Mouse (Mus musculus): Measurements from ENCODE around the gene Myh6. TPM values are rescaled to one million over a fixed set of nuclear protein-coding genes. Genes with fewer than 3 reads are reported as not detected.
A peak's percentile ranks its signal among the peaks of the same experiment; 100 is the strongest.

Gene Myh6
- polyA plus RNA-seq, 1 experiment from 2014 or later, result 1.8 TPM

GRCm38 (mm10) chr14:54903641-54904040 is 63.1 kb downstream of the Myh6 start:
- H3K9me3 ChIP-seq, result no peaks in the 10 kb centered on the region
- no peak overlapping the region for H3K4me2 ChIP-seq
- no peak for ATAC-seq (ENCODE audit: insufficient number of reproducible peaks, insufficient read depth, low FRiP score, low TSS enrichment, low read depth)
- H3K9ac ChIP-seq (replicated peaks), result no peak overlapping the region
- 88% methylated on average over 4 of the region's 4 CpGs for WGBS
- H3K27ac ChIP-seq, result no peak overlapping the region
- no peaks in the 10 kb centered on the region for H3K27me3 ChIP-seq
- H3K4me1 ChIP-seq (replicated peaks), result peaks cover 4% of the 10 kb centered on the region; the same call in 1 of the 2 replicates
- H3K4me3 ChIP-seq (replicated peaks), result no peak overlapping the region
- H3K36me3 ChIP-seq, result peaks cover 52% of the 10 kb centered on the region

- Histone ChIP-seq H3K27me3 (no peaks in the 10 kb centered on the region), H3K4me2 (no peak overlapping the region), H3K9me3 (no peaks in the 10 kb centered on the region), H3K36me3 (peaks cover 52% of the 10 kb centered on the region), H3K4me1 (replicated peaks) (peaks cover 8% of the 10 kb centered on the region), H3K9ac (replicated peaks) (no peak overlapping the region), H3K27ac (peak overlapping the region; percentile 41; the same call in 1 of the 2 replicates), H3K4me3 (replicated peaks) (no peak overlapping the region)
- under 1% methylated on average over 3 of the region's 3 CpGs for WGBS
- no peak for ATAC-seq (ENCODE audit: insufficient number of reproducible peaks, insufficient read depth, low FRiP score, low TSS enrichment, low read depth)
Measured at GRCm38 (mm10) chr14:54900383-54900782, 66.3 kb downstream of the Myh6 start.

GRCm38 (mm10) chr14:54897445-54897844 is 69.3 kb downstream of the Myh6 start:
- H3K4me3 ChIP-seq (replicated peaks), result no peak overlapping the region
- no peaks in the 10 kb centered on the region for H3K9me3 ChIP-seq
- no peaks in the 10 kb centered on the region for H3K27me3 ChIP-seq
- peak overlapping the region; percentile 23; the same call in 1 of the 2 replicates for H3K27ac ChIP-seq
- H3K36me3 ChIP-seq, result peaks cover 38% of the 10 kb centered on the region
- peaks cover 13% of the 10 kb centered on the region for H3K4me1 ChIP-seq (replicated peaks)
- 78% methylated on average over 2 of the region's 2 CpGs for WGBS
- H3K9ac ChIP-seq (replicated peaks), result no peak overlapping the region
- ATAC-seq (ENCODE audit: insufficient number of reproducible peaks, insufficient read depth, low FRiP score, low TSS enrichment, low read depth), result no peak
- H3K4me2 ChIP-seq, result no peak overlapping the region

- WGBS, result under 1% methylated on average over 52 of the region's 54 CpGs
Measured at GRCm38 (mm10) chr14:54894296-54895151, 72.2 kb downstream of the Myh6 start.

GRCm38 (mm10) chr14:54893651-54894181 is 73.0 kb downstream of the Myh6 start:
- Histone ChIP-seq H3K9ac (replicated peaks) (peak overlapping the region; percentile 99), H3K27ac (peak overlapping the region; percentile 95), H3K4me2 (peak overlapping the region; percentile 83), H3K4me3 (replicated peaks) (peak overlapping the region; percentile 95), H3K27me3 (no peaks in the 10 kb centered on the region), H3K36me3 (peaks cover 33% of the 10 kb centered on the region), H3K9me3 (no peaks in the 10 kb centered on the region), H3K4me1 (replicated peaks) (peaks cover 13% of the 10 kb centered on the region)
- under 1% methylated on average over 38 of the region's 38 CpGs for WGBS
- peak; percentile 99 for ATAC-seq (ENCODE audit: insufficient number of reproducible peaks, insufficient read depth, low FRiP score, low TSS enrichment, low read depth)

More at GRCm38 (mm10) chr14:54894296-54895151, 72.2 kb downstream of the Myh6 start:
- Histone ChIP-seq H3K4me3 (replicated peaks) (peak overlapping the region; percentile 95), H3K27ac (peak overlapping the region; percentile 95), H3K9me3 (no peaks in the 10 kb centered on the region), H3K36me3 (peaks cover 38% of the 10 kb centered on the region), H3K4me1 (replicated peaks) (peaks cover 13% of the 10 kb centered on the region), H3K27me3 (no peaks in the 10 kb centered on the region), H3K9ac (replicated peaks) (peak overlapping the region; percentile 99), H3K4me2 (peak overlapping the region; percentile 83)
- ATAC-seq (ENCODE audit: insufficient number of reproducible peaks, insufficient read depth, low FRiP score, low TSS enrichment, low read depth), result peak; percentile 43

GRCm38 (mm10) chr14:54892200-54892599 is 74.5 kb downstream of the Myh6 start, which contains the start of gene Pabpn1:
Gene Pabpn1, plus strand, starts transcription at chr14:54892500.
- Histone ChIP-seq H3K4me3 (replicated peaks) (peak within 1 kb of the TSS; percentile 95), H3K9me3 (no peaks in the 10 kb centered on the region), H3K9ac (replicated peaks) (no peak within 1 kb of the TSS), H3K4me1 (replicated peaks) (peaks cover 9% of the 10 kb centered on the region), H3K27ac (peak within 1 kb of the TSS; percentile 75), H3K36me3 (peaks cover 18% of the 10 kb centered on the region), H3K4me2 (peak within 1 kb of the TSS; percentile 55), H3K27me3 (no peaks in the 10 kb centered on the region)
- ATAC-seq (ENCODE audit: insufficient number of reproducible peaks, insufficient read depth, low FRiP score, low TSS enrichment, low read depth), result no peak
- 90% methylated on average over 3 of the region's 3 CpGs for WGBS

MicroRNAs within 50 kb of the gene (microRNA counts, 519-probe panel; counts per million panel counts)
- not detected for microRNA mmu-miR-208a
- microRNA mmu-miR-208b, result not detected

Small RNAs within 50 kb of the gene (microRNA-seq; reads per million reads assigned to microRNA genes)
- 9.8 reads per million, percentile 24 among the genes with 10 or more reads in this experiment for gene Mir208a
- gene Mir208b, result 48.8 reads per million, percentile 44 among the genes with 10 or more reads in this experiment

Other genes with a start within 250 kb of the Myh6 start
- gene Slc7a8, start 185.0 kb downstream of the Myh6 start, polyA plus RNA-seq (2016; fragmentation: Nextera tagmentation; extraction: Ambion mirVana), result 0.56 and 1.1 TPM in 2 replicates
- gene Rnf212b, start 152.8 kb downstream of the Myh6 start, polyA plus RNA-seq (2016; fragmentation: Nextera tagmentation; extraction: Ambion mirVana), result not detected in 2 replicates
- gene Homez, start 96.0 kb downstream of the Myh6 start, polyA plus RNA-seq (2016; fragmentation: Nextera tagmentation; extraction: Ambion mirVana), result 14.2 and 15.9 TPM in 2 replicates
- gene Ppp1r3e, start 89.4 kb downstream of the Myh6 start, polyA plus RNA-seq (2016; fragmentation: Nextera tagmentation; extraction: Ambion mirVana), result 0.74 TPM in 1 of 2 replicates, not detected in the other
- 2.4 and 3.3 TPM in 2 replicates for gene Bcl2l2, start 83.5 kb downstream of the Myh6 start, polyA plus RNA-seq (2016; fragmentation: Nextera tagmentation; extraction: Ambion mirVana)
- not detected in 2 replicates for gene Gm20521, start 83.5 kb downstream of the Myh6 start, polyA plus RNA-seq (2016; fragmentation: Nextera tagmentation; extraction: Ambion mirVana)
- gene Pabpn1, start 74.4 kb downstream of the Myh6 start, polyA plus RNA-seq (2016; fragmentation: Nextera tagmentation; extraction: Ambion mirVana), result 183 and 200 TPM in 2 replicates
- gene Slc22a17, start 53.8 kb downstream of the Myh6 start, polyA plus RNA-seq (2016; fragmentation: Nextera tagmentation; extraction: Ambion mirVana), result 98.2 and 102 TPM in 2 replicates
- gene Efs, start 40.8 kb downstream of the Myh6 start, polyA plus RNA-seq (2016; fragmentation: Nextera tagmentation; extraction: Ambion mirVana), result 44.5 and 52.7 TPM in 2 replicates
- not detected in 2 replicates for gene Il25, start 34.2 kb downstream of the Myh6 start, polyA plus RNA-seq (2016; fragmentation: Nextera tagmentation; extraction: Ambion mirVana)
- 5.5 and 8.4 TPM in 2 replicates for gene Cmtm5, start 30.7 kb downstream of the Myh6 start, polyA plus RNA-seq (2016; fragmentation: Nextera tagmentation; extraction: Ambion mirVana)
- not detected in 2 replicates for gene Gm17428, start 10.0 kb upstream of the Myh6 start, polyA plus RNA-seq (2016; fragmentation: Nextera tagmentation; extraction: Ambion mirVana)
- 9.3 and 10.5 TPM in 2 replicates for gene Myh7, start 27.7 kb upstream of the Myh6 start, polyA plus RNA-seq (2016; fragmentation: Nextera tagmentation; extraction: Ambion mirVana)
- gene Ngdn, start 48.5 kb upstream of the Myh6 start, polyA plus RNA-seq (2016; fragmentation: Nextera tagmentation; extraction: Ambion mirVana), result 84.3 and 85.3 TPM in 2 replicates
- gene Zfhx2, start 125.4 kb upstream of the Myh6 start, polyA plus RNA-seq (2016; fragmentation: Nextera tagmentation; extraction: Ambion mirVana), result 6.9 and 7.0 TPM in 2 replicates
- gene Thtpa, start 127.9 kb upstream of the Myh6 start, polyA plus RNA-seq (2016; fragmentation: Nextera tagmentation; extraction: Ambion mirVana), result 24.0 and 24.2 TPM in 2 replicates
- gene Ap1g2, start 139.7 kb upstream of the Myh6 start, polyA plus RNA-seq (2016; fragmentation: Nextera tagmentation; extraction: Ambion mirVana), result 10.7 and 13.7 TPM in 2 replicates
- 0.69 and 0.78 TPM in 2 replicates for gene Jph4, start 150.0 kb upstream of the Myh6 start, polyA plus RNA-seq (2016; fragmentation: Nextera tagmentation; extraction: Ambion mirVana)

Data from limb, embryonic 12.5 days (tissue).